Mouse (Mus musculus) heart, embryonic 11.5 days (tissue): ENCODE measurements at regions not wholly inside any gene's neighbourhood (a gene's known extent, or its start where the extent isn't known, plus 50 kb on each side); places are given as distances from the start of the nearest gene placed in this dataset.
A peak's percentile ranks its signal among the peaks of the same experiment; 100 is the strongest.

ENCODE experiments used
- ATAC-seq: fragments of 200-750 bp; cut with Nextera tagmentation; replicated peaks from 2 replicates; pipeline ENCODE4 v1.8.0; 2017; ENCODE audit warnings: moderate library complexity; ENCODE audit not compliant: insufficient number of reproducible peaks, low FRiP score, low TSS enrichment
- H3K27ac ChIP-seq: fragments of 300-500 bp; sonication (generic); 2 replicates; pipeline ENCODE4 v1.5.1; 2014; ENCODE audit warnings: mild to moderate bottlenecking, low read depth, low read length
- H3K27me3 ChIP-seq: fragments of 300-500 bp; sonication (generic); 2 replicates; pipeline ENCODE4 v1.6.1; 2014; ENCODE audit warnings: mild to moderate bottlenecking, low read length, mixed read lengths; ENCODE audit not compliant: control insufficient read depth, insufficient read depth
- H3K36me3 ChIP-seq: fragments of 300-500 bp; sonication (generic); 2 replicates; pipeline ENCODE4 v1.6.1; 2014; ENCODE audit warnings: mild to moderate bottlenecking, low read length, moderate library complexity, mixed read lengths; ENCODE audit not compliant: control insufficient read depth, insufficient read depth
- H3K4me1 ChIP-seq: fragments of 300-500 bp; sonication (generic); 2 replicates; pipeline ENCODE4 v1.6.1; 2014; ENCODE audit warnings: low read length; ENCODE audit not compliant: control insufficient read depth, insufficient read depth
- H3K4me2 ChIP-seq: fragments of 300-500 bp; sonication (generic); 2 replicates; pipeline ENCODE4 v1.6.1; 2014; ENCODE audit warnings: mild to moderate bottlenecking, moderate library complexity
- H3K4me3 ChIP-seq: fragments of 300-500 bp; sonication (generic); 2 replicates; pipeline ENCODE4 v1.5.1; 2014; ENCODE audit warnings: low read depth, low read length
- H3K9ac ChIP-seq: fragments of 300-500 bp; sonication (generic); 2 replicates; pipeline ENCODE4 v1.6.1; 2014; ENCODE audit warnings: mild to moderate bottlenecking, low read depth, low read length, moderate library complexity
- H3K9me3 ChIP-seq: fragments of 300-500 bp; sonication (generic); replicated peaks from 2 replicates; pipeline ENCODE4 v1.6.1; 2016; ENCODE audit warnings: low read length; ENCODE audit not compliant: control insufficient read depth
- WGBS: fragments of 180-500 bp; shearing (Covaris S2); extraction: QIAGEN DNeasy Blood & Tissue Kit; methylation state at CpG from one replicate; pipeline ENCODE4 v1.1.7; 2014; ENCODE audit not compliant: insufficient replicate concordance; 5-methylcytosine and 5-hydroxymethylcytosine counted together

- H3K27me3 ChIP-seq: no peaks in the 10 kb centered on the region
- no peak for ATAC-seq
- 79% methylated on average over 3 of the region's 3 CpGs for WGBS
Measured at GRCm38 (mm10) chr13:37611387-37611786, 166.8 kb upstream of the Rreb1 start.

GRCm38 (mm10) chr13:37617015-37617414 is 161.2 kb upstream of the Rreb1 start:
- Histone ChIP-seq H3K9ac (no peak overlapping the region), H3K36me3 (no peaks in the 10 kb centered on the region), H3K9me3 (no peaks in the 10 kb centered on the region), H3K4me3 (no peak overlapping the region), H3K27me3 (no peaks in the 10 kb centered on the region), H3K27ac (no peak overlapping the region), H3K4me2 (no peak overlapping the region), H3K4me1 (peaks cover 11% of the 10 kb centered on the region)
- 75% methylated on average over 4 of the region's 4 CpGs for WGBS
- no peak for ATAC-seq

More at GRCm38 (mm10) chr13:37611387-37611786, 166.8 kb upstream of the Rreb1 start:
- H3K9me3 ChIP-seq: no peaks in the 10 kb centered on the region
- H3K4me1 ChIP-seq: no peaks in the 10 kb centered on the region
- no peak overlapping the region for H3K4me2 ChIP-seq
- no peak overlapping the region for H3K27ac ChIP-seq
- H3K9ac ChIP-seq: no peak overlapping the region
- no peaks in the 10 kb centered on the region for H3K36me3 ChIP-seq
- H3K4me3 ChIP-seq: no peak overlapping the region

- H3K9me3 ChIP-seq: no peaks in the 10 kb centered on the region
- H3K4me3 ChIP-seq: no peak overlapping the region
- H3K27ac ChIP-seq: peak overlapping the region; percentile 64
- no peaks in the 10 kb centered on the region for H3K36me3 ChIP-seq
- H3K9ac ChIP-seq: 0 out of 2 replicates have a peak overlapping the region, but pooled peaks have one; percentile 22
- peaks cover 11% of the 10 kb centered on the region for H3K4me1 ChIP-seq
- ATAC-seq: no peak; the same call in 1 of the 2 replicates
- no peak overlapping the region for H3K4me2 ChIP-seq
- WGBS: 42% methylated on average over 11 of the region's 11 CpGs
- H3K27me3 ChIP-seq: no peaks in the 10 kb centered on the region
Measured at GRCm38 (mm10) chr13:37619841-37620725, 158.1 kb upstream of the Rreb1 start.

- H3K27me3 ChIP-seq: no peaks in the 10 kb centered on the region
- no peak overlapping the region for H3K27ac ChIP-seq
- H3K9me3 ChIP-seq: no peaks in the 10 kb centered on the region
- WGBS: 86% methylated on average over 5 of the region's 5 CpGs
- no peak overlapping the region for H3K4me3 ChIP-seq
- H3K4me2 ChIP-seq: no peak overlapping the region
- H3K36me3 ChIP-seq: no peaks in the 10 kb centered on the region
- no peak overlapping the region for H3K9ac ChIP-seq
- peaks cover 11% of the 10 kb centered on the region for H3K4me1 ChIP-seq
- ATAC-seq: no peak
Measured at GRCm38 (mm10) chr13:37621319-37622050, 156.7 kb upstream of the Rreb1 start.

- 59% methylated on average over 6 of the region's 6 CpGs for WGBS
- Histone ChIP-seq H3K4me2 (no peak overlapping the region), H3K9ac (no peak overlapping the region), H3K4me3 (no peak overlapping the region), H3K36me3 (no peaks in the 10 kb centered on the region), H3K27ac (no peak overlapping the region), H3K9me3 (no peaks in the 10 kb centered on the region), H3K4me1 (peaks cover 11% of the 10 kb centered on the region), H3K27me3 (no peaks in the 10 kb centered on the region)
- no peak for ATAC-seq
Measured at GRCm38 (mm10) chr13:37622366-37623088, 155.7 kb upstream of the Rreb1 start.

- H3K4me2 ChIP-seq: no peak overlapping the region
- H3K36me3 ChIP-seq: no peaks in the 10 kb centered on the region
- H3K27me3 ChIP-seq: no peaks in the 10 kb centered on the region
- H3K4me3 ChIP-seq: no peak overlapping the region
- 50% methylated on average over 1 of the region's 1 CpGs for WGBS
- no peak overlapping the region for H3K27ac ChIP-seq
- H3K9me3 ChIP-seq: no peaks in the 10 kb centered on the region
- no peak overlapping the region for H3K9ac ChIP-seq
- no peak for ATAC-seq
- H3K4me1 ChIP-seq: peaks cover 17% of the 10 kb centered on the region
Measured at GRCm38 (mm10) chr13:37624741-37625140, 153.5 kb upstream of the Rreb1 start.

- 85% methylated on average over 13 of the region's 13 CpGs for whole genome bisulfite sequencing
- Histone ChIP-seq H3K36me3 (no peaks in the 10 kb centered on the region), H3K4me2 (no peak overlapping the region), H3K27me3 (no peaks in the 10 kb centered on the region), H3K4me3 (no peak overlapping the region), H3K27ac (no peak overlapping the region), H3K9ac (no peak overlapping the region), H3K4me1 (peaks cover 8% of the 10 kb centered on the region), H3K9me3 (no peaks in the 10 kb centered on the region)
- ATAC-seq: no peak
Measured at GRCm38 (mm10) chr13:37625532-37626235, 152.5 kb upstream of the Rreb1 start.
